Mouse (Mus musculus): ENCODE results near the gene Fpgs.

- TF ChIP-seq EP300 (IDR thresholded peaks at IDR 0.05; ENCODE audit: low read depth) (no peak), CTCF (IDR thresholded peaks at IDR 0.05; ENCODE audit: low read depth) (no peak)
Observed at GRCm38 (mm10) chr2:32665853-32666252, 38.1 kb downstream of the Fpgs start.

Data from liver, embryonic 14.5 days (tissue).